ENCODE assay signal across 11 mouse cellular contexts in genomic region chr19:46856780-46857179, GRCm38 (mm10).
DNase-seq lines count a peak whose midpoint lies in the region; ATAC-seq and TF ChIP-seq lines count a peak whose summit lies in the region.
"Had no signal": no experiment of that assay in that cellular context is flagged by ENCODE, and none has a peak within 500 bp of the region (broad histone marks: within the 10 kb centered on the region; RNA-seq: fewer than 3 reads in every experiment).

No protein-coding gene starts in this region.

- no peaks in the 10 kb centered on the region for H3K9me3 ChIP-seq in heart, embryonic 12.5 days (replicated peaks)
- H3K9me3 ChIP-seq in hindbrain, embryonic 16.5 days (ENCODE audit: control insufficient read depth, low read length), result no peaks in the 10 kb centered on the region
- no peaks in the 10 kb centered on the region for H3K9me3 ChIP-seq in neural tube, embryonic 15.5 days (replicated peaks)
- H3K9me3 ChIP-seq: heart, embryonic 15.5 days had no signal

- TF ChIP-seq POLR2A in thymus, adult 2 months (IDR thresholded peaks at IDR 0.05; ENCODE audit: control insufficient read depth, extremely low read depth, insufficient read depth, low read length, poor library complexity), result 0 out of 2 replicates have a peak, but pooled peaks have one; percentile 11

- H3K4me2 ChIP-seq in heart, embryonic 12.5 days, result 0 out of 2 replicates have a peak overlapping the region, but pooled peaks have one; percentile 11
- peak overlapping the region; percentile 18; the same call in 1 of the 2 replicates for H3K4me2 ChIP-seq in hindbrain, embryonic 16.5 days (ENCODE audit: low read length)
- H3K4me2 ChIP-seq in neural tube, embryonic 15.5 days, result peak overlapping the region; percentile 20; the same call in 1 of the 2 replicates
- H3K4me2 ChIP-seq: heart, embryonic 15.5 days had no signal

- no peaks in the 10 kb centered on the region for H3K27me3 ChIP-seq in heart, embryonic 12.5 days (replicated peaks)
- H3K27me3 ChIP-seq in thymus, adult 2 months (ENCODE audit: control insufficient read depth, insufficient read depth, low read length), result no peaks in the 10 kb centered on the region
- H3K27me3 ChIP-seq in hindbrain, embryonic 16.5 days (replicated peaks; ENCODE audit: control insufficient read depth, insufficient read depth, low read length), result no peaks in the 10 kb centered on the region
- no peaks in the 10 kb centered on the region for H3K27me3 ChIP-seq in neural tube, embryonic 15.5 days (replicated peaks)
- H3K27me3 ChIP-seq: heart, embryonic 15.5 days had no signal

- no peak overlapping the region for H3K9ac ChIP-seq in heart, embryonic 12.5 days
- no peak overlapping the region; the same call in 1 of the 2 replicates for H3K9ac ChIP-seq in hindbrain, embryonic 16.5 days (ENCODE audit: low read depth, low read length)
- H3K9ac ChIP-seq in neural tube, embryonic 15.5 days (replicated peaks), result no peak overlapping the region
- H3K9ac ChIP-seq: heart, embryonic 15.5 days had no signal

- no peak for DNase-seq in heart, adult 11 months
- DNase-seq in thymus, adult 2 months, result no peak
- DNase-seq in thymus, adult 18-20 months, result no peak
- DNase-seq in spleen, postnatal 14 days (ENCODE audit: low spot score in 2 of 2), result no peak
- no peak for DNase-seq in ovary, postnatal 10 days (ENCODE audit: low spot score)
- DNase-seq: kidney, postnatal 10 days; thymus, postnatal 14 days had no signal

- ATAC-seq in heart, embryonic 12.5 days (ENCODE audit: insufficient number of reproducible peaks, low FRiP score), result no peak
- no peak for ATAC-seq in hindbrain, embryonic 16.5 days
- ATAC-seq in neural tube, embryonic 15.5 days (ENCODE audit: low FRiP score), result peak; percentile 57; the same call in 1 of the 2 replicates

- H3K4me3 ChIP-seq in heart, embryonic 12.5 days, result no peak overlapping the region
- no peak overlapping the region for H3K4me3 ChIP-seq in thymus, adult 2 months (ENCODE audit: control insufficient read depth, insufficient read depth, low read length)
- H3K4me3 ChIP-seq in hindbrain, embryonic 16.5 days (ENCODE audit: low read length), result no peak overlapping the region
- H3K4me3 ChIP-seq in neural tube, embryonic 15.5 days (replicated peaks), result no peak overlapping the region
- H3K4me3 ChIP-seq: heart, embryonic 15.5 days had no signal

- 0 out of 2 replicates have a peak, but pooled peaks cover 4% of the 10 kb centered on the region for H3K36me3 ChIP-seq in heart, embryonic 12.5 days
- H3K36me3 ChIP-seq in thymus, adult 2 months (ENCODE audit: control insufficient read depth, insufficient read depth, low read length), result no peaks in the 10 kb centered on the region
- no peaks in the 10 kb centered on the region for H3K36me3 ChIP-seq in hindbrain, embryonic 16.5 days (ENCODE audit: control insufficient read depth, insufficient read depth, low read length)
- H3K36me3 ChIP-seq in neural tube, embryonic 15.5 days, result no peaks in the 10 kb centered on the region
- H3K36me3 ChIP-seq: heart, embryonic 15.5 days had no signal

- H3K27ac ChIP-seq in heart, embryonic 12.5 days (ENCODE audit: poor library complexity, severe bottlenecking), result no peak overlapping the region
- no peak overlapping the region for H3K27ac ChIP-seq in thymus, adult 2 months (ENCODE audit: control insufficient read depth, insufficient read depth, low read length)
- 0 out of 2 replicates have a peak overlapping the region, but pooled peaks have one; percentile 1 for H3K27ac ChIP-seq in hindbrain, embryonic 16.5 days (ENCODE audit: low read depth, low read length)
- H3K27ac ChIP-seq in neural tube, embryonic 15.5 days (replicated peaks), result peak overlapping the region; percentile 61; the same call in 1 of the 2 replicates
- H3K27ac ChIP-seq: heart, embryonic 15.5 days had no signal

- TF ChIP-seq CTCF in thymus, adult 2 months (IDR thresholded peaks at IDR 0.05; ENCODE audit: borderline replicate concordance, control insufficient read depth, extremely low read depth, insufficient read depth, low read length, poor library complexity), result no peak

- H3K4me1 ChIP-seq in heart, embryonic 12.5 days (replicated peaks), result peaks cover 30% of the 10 kb centered on the region
- H3K4me1 ChIP-seq in thymus, adult 2 months (replicated peaks; ENCODE audit: control insufficient read depth, insufficient read depth, low read length), result peaks cover 17% of the 10 kb centered on the region
- peaks cover 11% of the 10 kb centered on the region for H3K4me1 ChIP-seq in hindbrain, embryonic 16.5 days (ENCODE audit: control insufficient read depth, insufficient read depth, low read depth, low read length)
- H3K4me1 ChIP-seq in neural tube, embryonic 15.5 days, result peaks cover 17% of the 10 kb centered on the region

- WGBS in heart, embryonic 12.5 days, result 34% methylated on average over 10 of the region's 10 CpGs
- WGBS in thymus, adult 2 months, result 14% methylated on average over 10 of the region's 10 CpGs
- 19% methylated on average over 10 of the region's 10 CpGs for WGBS in hindbrain, embryonic 16.5 days
- 13% methylated on average over 10 of the region's 10 CpGs for WGBS in neural tube, embryonic 15.5 days

Comparison
In these comparisons a context has a peak if more than half of its experiments do, and no peak if none do; other contexts are left out.
1. H3K27ac ChIP-seq: peak in hindbrain, embryonic 16.5 days (single experiment) and neural tube, embryonic 15.5 days (single experiment); none in heart, embryonic 12.5 days (single experiment) and thymus, adult 2 months (single experiment).
2. Peak in every context shown above with its lines, with median percentiles within 50 percentile points of each other: H3K4me2 ChIP-seq.